Mouse (Mus musculus): ENCODE data around the gene Kcnj13. TPM values are rescaled to one million over a fixed set of nuclear protein-coding genes. Genes with fewer than 3 reads are reported as not detected.

Gene Kcnj13
- total and polyA plus RNA-seq, 3 experiments, result 0.10 to 0.23 TPM; not detected in 1

DNA sequence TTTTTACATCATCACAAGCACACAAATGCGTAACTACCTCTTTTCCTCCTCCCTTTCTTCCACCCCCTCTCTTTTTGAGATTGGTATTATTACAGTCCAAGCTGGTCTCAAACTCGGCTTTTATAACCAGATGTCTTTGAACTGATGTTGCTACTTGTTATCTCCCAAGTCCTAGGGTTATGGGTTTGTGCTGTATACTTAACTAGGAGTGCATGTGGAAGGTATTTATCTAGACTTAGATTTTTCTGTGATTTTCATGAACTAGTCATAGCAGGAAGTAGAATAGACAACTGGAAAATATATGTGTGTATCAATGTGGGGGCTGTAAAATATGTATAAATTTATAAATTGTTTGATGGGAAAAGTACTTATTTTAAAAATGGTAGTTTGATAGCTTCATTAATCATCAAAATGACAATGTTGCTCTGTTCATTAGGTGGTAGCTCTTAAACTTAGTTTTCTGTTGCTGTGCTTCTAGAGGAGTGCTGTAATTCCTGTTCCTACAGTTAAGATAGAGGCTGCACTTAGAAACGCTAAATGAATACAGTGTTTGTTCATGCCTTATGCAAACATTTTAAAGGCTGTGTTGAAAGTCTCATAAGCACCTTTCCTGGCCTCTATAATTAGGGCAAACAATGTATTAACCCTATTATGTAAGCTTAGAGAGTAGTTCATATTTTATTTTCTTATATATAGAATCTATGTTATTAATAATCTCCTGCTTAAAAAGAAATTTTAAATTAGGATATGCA is 909 bp downstream of the Kcnj13 start (continued):
- TF ChIP-seq NRF1 (IDR thresholded peaks at IDR 0.05; ENCODE audit: insufficient read depth, low read depth, low read length, poor library complexity, severe bottlenecking) (no peak), BHLHE40 (IDR thresholded peaks at IDR 0.05; ENCODE audit: borderline replicate concordance, low read depth, low read length) (no peak)

DNA sequence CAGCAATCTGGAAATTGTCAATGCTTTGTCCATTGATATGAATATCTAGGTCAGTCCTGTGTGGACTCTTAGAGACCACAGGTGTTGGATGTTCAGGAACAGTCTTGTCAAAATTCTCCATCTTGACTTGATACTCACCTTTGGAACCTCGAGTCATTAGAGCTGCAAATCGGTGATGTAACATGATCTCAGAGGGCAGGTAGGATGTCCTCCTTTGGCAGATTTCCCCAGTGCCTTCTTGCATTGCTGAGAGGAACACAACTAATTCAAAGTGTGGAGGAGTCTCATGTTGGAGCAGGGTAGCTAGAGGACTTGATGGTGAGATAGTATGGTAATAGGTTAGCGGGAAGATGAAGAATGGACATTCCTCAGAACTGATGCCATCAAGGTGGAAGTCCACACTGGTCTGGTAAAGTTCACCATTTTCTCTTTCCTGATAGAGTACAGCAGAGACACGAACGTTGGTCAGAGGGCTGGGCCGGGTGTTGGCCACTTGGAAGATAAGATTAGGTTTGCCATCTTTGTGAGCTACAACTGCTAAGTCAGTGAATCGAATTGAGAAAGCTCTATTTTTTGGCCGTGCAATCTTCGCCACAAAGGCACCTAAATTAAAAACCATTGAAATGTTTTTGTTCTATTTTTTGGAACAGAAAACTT is 8.0 kb downstream of the Kcnj13 start:
- H3K27ac ChIP-seq (ENCODE audit: control insufficient read depth, low read depth, low read length), result no peak overlapping the region
- H3K4me1 ChIP-seq (ENCODE audit: control insufficient read depth in 1 of 2, insufficient read depth in 2 of 2, low read length in 2 of 2), result peaks cover 6 to 7% of the 10 kb centered on the region in 2 experiments; a peak in 3 of 4 replicates
- no peaks in the 10 kb centered on the region for H3K9me3 ChIP-seq (replicated peaks; ENCODE audit: insufficient read depth, low read length)
- H3K79me2 ChIP-seq (ENCODE audit: control insufficient read depth, insufficient read depth, low read length, poor library complexity), result no peaks in the 10 kb centered on the region
- TF ChIP-seq MAFK (IDR thresholded peaks at IDR 0.05; ENCODE audit: borderline replicate concordance, low read depth, low read length), result no peak
- TF ChIP-seq EP300 (IDR thresholded peaks at IDR 0.05; ENCODE audit: low read depth in 1 of 2, low read length in 2 of 2), result 0 out of 4 replicates have a peak, but pooled peaks of 1 of the 2 experiments have one; percentile 13
- H3K27me3 ChIP-seq (ENCODE audit: control insufficient read depth in 1 of 2, insufficient read depth in 2 of 2, low read length in 2 of 2), result no peaks in the 10 kb centered on the region
- DNase-seq (ENCODE audit: low read depth, low spot score), result peak; percentile 11
- no peak overlapping the region for H3K4me3 ChIP-seq (ENCODE audit: control insufficient read depth in 1 of 2, insufficient read depth in 1 of 2, low read depth in 2 of 2, low read length in 2 of 2)
- H3K9ac ChIP-seq (ENCODE audit: control insufficient read depth, low read depth, low read length, poor library complexity, severe bottlenecking), result no peak overlapping the region
- peaks cover 12 to 22% of the 10 kb centered on the region in 2 experiments for H3K36me3 ChIP-seq (ENCODE audit: control insufficient read depth in 1 of 2, insufficient read depth in 2 of 2, low read length in 2 of 2)

DNA sequence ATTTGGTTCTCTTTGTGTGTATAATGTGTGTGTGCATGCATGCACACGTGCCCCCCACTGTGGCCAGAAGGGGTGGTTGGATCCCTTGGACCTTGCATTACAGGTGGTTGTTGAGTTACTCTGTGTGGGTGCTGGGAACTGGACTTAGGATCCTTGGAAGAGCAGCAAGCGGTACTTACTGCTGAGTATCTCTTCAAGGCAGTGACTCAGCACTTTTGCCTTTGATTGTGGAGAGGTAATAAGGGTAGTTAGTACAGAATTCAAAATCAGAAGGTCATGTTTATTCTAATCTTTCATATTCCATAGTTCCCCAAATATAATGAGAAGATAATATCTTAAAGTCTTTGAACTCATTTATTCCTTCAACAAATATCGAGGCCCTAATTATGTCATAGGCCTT is 13.4 kb downstream of the Kcnj13 start:
- DNase-seq (ENCODE audit: low read depth, low spot score), result peak; percentile 37
- peak; percentile 50; the same call in 1 of the 2 replicates for TF ChIP-seq GABPA (IDR thresholded peaks at IDR 0.05; ENCODE audit: low read depth, low read length)
- TF ChIP-seq KAT2A (conservative IDR thresholded peaks at IDR 0.05; ENCODE audit: low read depth, low read length), result no peak
- no peak overlapping the region for H3K9ac ChIP-seq (ENCODE audit: control insufficient read depth, low read depth, low read length, poor library complexity, severe bottlenecking)
- H3K36me3 ChIP-seq (ENCODE audit: control insufficient read depth in 1 of 2, insufficient read depth in 2 of 2, low read length in 2 of 2), result peaks cover 18 to 28% of the 10 kb centered on the region in 2 experiments
- no peaks in the 10 kb centered on the region for H3K79me2 ChIP-seq (ENCODE audit: control insufficient read depth, insufficient read depth, low read length, poor library complexity)
- no peaks in the 10 kb centered on the region for H3K27me3 ChIP-seq (ENCODE audit: control insufficient read depth in 1 of 2, insufficient read depth in 2 of 2, low read length in 2 of 2)
- H3K9me3 ChIP-seq (replicated peaks; ENCODE audit: insufficient read depth, low read length), result no peaks in the 10 kb centered on the region
- H3K4me1 ChIP-seq (ENCODE audit: control insufficient read depth in 1 of 2, insufficient read depth in 2 of 2, low read length in 2 of 2), result peaks cover 3 to 18% of the 10 kb centered on the region in 2 experiments
- H3K27ac ChIP-seq (ENCODE audit: control insufficient read depth, low read depth, low read length), result no peak overlapping the region; the same call in 1 of the 2 replicates
- H3K4me3 ChIP-seq (ENCODE audit: control insufficient read depth in 1 of 2, insufficient read depth in 1 of 2, low read depth in 2 of 2, low read length in 2 of 2), result no peak overlapping the region

DNA sequence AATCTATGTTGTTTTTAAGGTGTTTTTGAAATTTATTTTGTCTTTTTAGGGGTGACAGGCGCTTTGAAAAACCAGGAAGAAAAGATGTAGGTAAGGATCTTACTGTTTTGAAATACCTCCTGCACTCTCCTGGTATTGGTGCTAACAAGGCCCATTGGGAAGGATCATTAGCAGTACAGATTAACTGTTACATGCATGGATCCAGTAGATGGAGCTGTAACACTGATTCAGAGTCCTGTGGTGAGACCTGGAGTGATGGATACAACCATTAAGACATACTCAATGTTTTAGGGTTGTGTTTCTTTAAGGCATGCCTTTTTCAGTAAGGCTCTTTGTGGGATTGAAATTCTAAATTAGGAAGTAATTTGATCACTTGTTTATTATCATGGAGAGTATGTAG is 14.6 kb downstream of the Kcnj13 start:
- TF ChIP-seq EP300 (IDR thresholded peaks at IDR 0.05; ENCODE audit: low read depth in 1 of 2, low read length in 2 of 2) (no peak), ELF1 (IDR thresholded peaks at IDR 0.05; ENCODE audit: low read depth, low read length) (no peak), CTCF (IDR thresholded peaks at IDR 0.05 in 2 of 3, conservative IDR thresholded peaks at IDR 0.05 in 1 of 3; ENCODE audit: control insufficient read depth in 1 of 3, insufficient read depth in 1 of 3, low read depth in 2 of 3, low read length in 3 of 3, poor library complexity in 1 of 3, severe bottlenecking in 1 of 3) (peak in 2 of 3 experiments; percentile 10 to 47; a peak in 2 of 6 replicates), RAD21 (IDR thresholded peaks at IDR 0.05; ENCODE audit: low read depth, low read length) (no peak; the same call in none of the 2 replicates)
- Histone ChIP-seq H3K27me3 (ENCODE audit: control insufficient read depth in 1 of 2, insufficient read depth in 2 of 2, low read length in 2 of 2) (no peaks in the 10 kb centered on the region), H3K9ac (ENCODE audit: control insufficient read depth, low read depth, low read length, poor library complexity, severe bottlenecking) (no peak overlapping the region), H3K79me2 (ENCODE audit: control insufficient read depth, insufficient read depth, low read length, poor library complexity) (no peaks in the 10 kb centered on the region), H3K36me3 (ENCODE audit: control insufficient read depth in 1 of 2, insufficient read depth in 2 of 2, low read length in 2 of 2) (peaks cover 15 to 33% of the 10 kb centered on the region in 2 experiments), H3K27ac (ENCODE audit: control insufficient read depth, low read depth, low read length) (no peak overlapping the region), H3K9me3 (replicated peaks; ENCODE audit: insufficient read depth, low read length) (no peaks in the 10 kb centered on the region), H3K4me3 (ENCODE audit: control insufficient read depth in 1 of 2, insufficient read depth in 1 of 2, low read depth in 2 of 2, low read length in 2 of 2) (no peak overlapping the region), H3K4me1 (ENCODE audit: control insufficient read depth in 1 of 2, insufficient read depth in 2 of 2, low read length in 2 of 2) (peaks cover 3 to 13% of the 10 kb centered on the region in 2 experiments)
- peak; percentile 38 for DNase-seq (ENCODE audit: low read depth, low spot score)
